Mouse (Mus musculus) cortical plate, adult 2 months (tissue): ENCODE results near the gene Gse1.

Source experiments
- CTCF ChIP-seq: fragments of 200-500 bp; IDR thresholded peaks from 2 replicates; pipeline ENCODE4 v1.5.1; 2011; ENCODE audit warnings: mild to moderate bottlenecking, control low read depth, low read length; ENCODE audit not compliant: insufficient read depth; ENCODE audit errors: extremely low read depth
- POLR2A ChIP-seq: fragments of 200-500 bp; IDR thresholded peaks from 2 replicates; pipeline ENCODE4 v1.6.1; 2011; ENCODE audit warnings: mild to moderate bottlenecking, low read length, control low read depth; ENCODE audit not compliant: insufficient read depth; ENCODE audit errors: extremely low read depth

- no peak for TF ChIP-seq POLR2A
- TF ChIP-seq CTCF = no peak
These were observed 292.0 kb downstream of the Gse1 start for GRCm38 (mm10) chr8:120520287-120520686.
